Mouse (Mus musculus): ENCODE data around the gene Gm28043.
"Not testable (repeated sequence)": the region's sequence is repeated elsewhere in the genome, so short reads cannot be mapped to it uniquely, and the experiment has no call there.

Gm28043 gene

DNA sequence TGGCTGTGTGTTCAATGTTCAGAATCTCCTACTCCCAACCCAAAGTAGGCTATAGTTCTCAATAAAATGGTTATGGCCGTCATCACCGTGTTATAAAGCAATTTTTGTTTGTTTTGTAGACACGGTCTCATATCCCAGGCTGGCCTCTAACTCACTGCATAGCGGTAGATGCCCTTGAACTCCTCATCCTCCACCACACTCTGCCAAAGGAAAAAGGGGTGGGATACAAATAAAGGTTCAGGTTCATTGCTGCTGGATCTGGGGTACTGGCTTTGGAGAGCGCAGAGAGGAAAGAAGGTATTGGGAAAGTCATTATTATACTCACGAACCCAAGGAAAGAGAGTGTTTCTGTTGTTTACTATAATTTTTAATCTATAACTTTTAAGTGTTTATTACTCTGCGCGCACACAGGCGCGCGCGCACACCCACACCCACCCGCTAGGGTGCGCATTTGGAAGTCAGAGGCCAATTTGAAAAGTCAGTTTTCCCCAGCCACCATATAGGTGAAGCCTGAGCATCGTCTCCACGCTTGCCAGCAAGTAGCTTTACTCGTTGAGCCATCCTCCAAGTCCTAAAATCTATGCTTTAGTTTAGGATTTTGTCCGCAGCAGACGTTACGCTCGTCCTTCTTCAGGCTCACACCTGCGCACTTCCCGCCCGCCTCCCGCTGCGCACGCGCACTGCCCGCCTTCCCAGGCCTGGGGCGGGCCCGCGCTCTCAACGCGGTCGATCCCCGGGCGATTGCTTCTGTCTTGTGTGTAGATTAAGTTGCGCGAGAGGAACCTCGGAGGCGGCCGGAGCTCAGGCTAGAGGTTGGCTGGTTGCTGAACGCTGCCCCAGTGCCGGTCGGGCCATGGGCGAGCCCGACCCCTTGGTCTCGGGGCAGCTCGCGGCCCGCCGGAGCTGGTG lies at the start of gene Gm28043, which contains the start of gene Rnf8:
Gene Gm28043, plus strand, starts transcription at position 762 of the 909 bp plus-strand sequence.
Gene Rnf8, plus strand, starts transcription at position 676 of the 909 bp plus-strand sequence.
- DNase-seq (ENCODE audit: low spot score in 2 of 2) = peak; percentile 86 to 93

DNA sequence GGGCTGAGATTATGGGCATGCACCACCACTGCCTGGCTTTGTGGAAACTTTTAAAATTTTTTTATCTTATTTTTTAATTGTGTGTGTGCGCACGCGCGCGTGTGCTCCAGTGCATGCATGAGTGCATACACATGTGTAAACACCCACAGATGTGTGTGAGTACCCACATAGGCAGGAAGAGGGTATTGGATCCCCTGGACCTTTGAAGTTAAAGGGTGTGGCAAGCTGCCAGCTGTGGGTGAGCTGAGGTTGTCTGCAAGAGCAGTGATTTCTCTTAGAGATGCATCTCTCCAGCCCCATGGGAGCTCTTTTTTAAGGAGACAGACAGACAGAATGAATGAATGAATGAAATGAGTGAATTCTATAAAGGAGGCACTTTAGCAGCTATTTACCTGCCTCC lies 49.2 kb upstream of the Gm28043 start:
- no peak for DNase-seq (ENCODE audit: low spot score in 2 of 2)

DNA sequence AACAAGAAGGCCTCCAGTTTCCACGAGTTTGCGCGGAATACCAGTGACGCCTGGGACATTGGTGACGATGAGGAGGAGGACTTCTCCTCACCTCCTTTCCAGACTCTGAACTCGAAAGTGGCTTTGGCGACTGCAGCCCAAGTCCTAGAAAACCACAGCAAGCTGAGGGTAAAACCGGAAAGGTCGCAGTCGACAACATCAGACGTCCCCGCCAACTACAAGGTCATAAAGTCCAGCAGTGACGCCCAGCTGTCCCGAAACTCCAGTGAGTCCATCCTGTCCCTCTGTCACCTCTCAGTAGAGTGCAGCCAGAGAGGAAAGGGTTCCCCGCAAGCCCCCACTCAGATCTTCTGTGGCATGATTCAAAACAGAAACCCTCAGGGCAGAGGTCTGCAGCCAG lies 46.2 kb upstream of the Gm28043 start:
- no peak for DNase-seq (ENCODE audit: low spot score in 2 of 2)

DNA sequence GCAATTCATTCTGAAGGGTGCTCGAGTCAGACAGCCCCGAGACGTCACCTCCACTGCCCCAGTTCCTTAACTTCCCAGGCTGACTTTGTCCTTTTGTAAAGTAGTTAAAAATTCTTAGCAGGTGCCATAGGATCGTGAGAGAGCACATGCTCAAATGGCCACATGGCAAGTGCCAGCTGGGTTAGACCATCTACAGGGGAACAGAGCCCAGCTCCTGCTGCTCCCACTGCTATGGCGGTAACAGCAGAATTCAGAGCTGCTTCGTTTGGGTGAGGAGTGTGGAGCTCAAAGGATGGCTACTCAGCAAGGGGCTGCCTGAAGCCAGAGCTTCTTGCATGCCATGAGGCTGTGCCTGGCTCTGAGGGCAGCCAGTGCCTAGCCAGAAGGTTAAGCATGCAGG lies 44.8 kb upstream of the Gm28043 start:
- no peak for DNase-seq (ENCODE audit: low spot score in 2 of 2)

DNA sequence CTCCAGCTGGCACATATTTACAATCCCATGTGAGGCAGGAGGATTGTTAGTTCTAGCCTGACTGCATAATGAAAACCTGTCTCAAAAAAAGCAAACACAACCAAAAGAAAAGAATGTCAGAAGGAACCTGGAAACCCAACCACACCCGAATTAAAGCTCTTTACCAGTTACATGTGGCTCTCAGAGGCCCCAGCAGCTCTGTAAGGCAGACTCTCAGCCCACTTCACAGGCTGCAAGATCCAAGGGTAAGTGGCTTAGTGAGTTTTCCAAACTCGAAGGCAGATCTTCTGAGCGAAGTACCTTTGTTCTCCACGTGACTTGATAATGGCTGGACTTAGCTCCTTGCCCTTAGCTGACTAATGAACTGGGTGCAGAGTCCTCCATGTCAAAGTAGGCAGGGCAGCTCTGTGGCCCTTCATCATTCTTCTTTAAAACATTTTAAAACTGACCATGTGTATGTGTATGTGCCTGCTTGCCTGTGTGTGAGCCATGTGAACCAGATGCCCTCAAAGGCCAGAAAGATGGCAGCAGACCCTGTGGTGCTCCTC lies 35.0 kb upstream of the Gm28043 start:
- DNase-seq (ENCODE audit: low spot score in 2 of 2) = no peak

DNA sequence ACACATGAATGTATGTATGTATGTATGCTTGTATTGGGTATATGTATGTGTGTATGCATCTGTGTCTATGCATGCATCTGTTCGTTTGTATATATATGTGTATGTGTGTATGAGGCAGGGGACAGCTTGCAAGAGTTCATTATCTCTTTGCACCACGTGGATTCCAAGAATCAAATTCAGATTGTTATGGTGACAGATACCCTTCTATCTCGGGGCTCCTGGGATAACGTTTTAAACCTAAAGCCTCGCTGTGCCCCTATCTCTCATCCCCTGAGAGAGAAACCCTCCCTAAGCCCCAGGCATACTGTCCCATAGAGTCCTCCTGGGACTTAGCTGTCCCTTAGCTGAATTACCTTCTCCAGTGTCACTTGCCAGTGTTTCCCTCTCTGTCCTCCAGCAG lies 31.1 kb upstream of the Gm28043 start:
- no peak for DNase-seq (ENCODE audit: low spot score in 2 of 2)

GRCm38 (mm10) chr17:29584306-29584705 lies 30.4 kb upstream of the Gm28043 start:
- DNase-seq (ENCODE audit: low spot score in 2 of 2) = no peak

DNA sequence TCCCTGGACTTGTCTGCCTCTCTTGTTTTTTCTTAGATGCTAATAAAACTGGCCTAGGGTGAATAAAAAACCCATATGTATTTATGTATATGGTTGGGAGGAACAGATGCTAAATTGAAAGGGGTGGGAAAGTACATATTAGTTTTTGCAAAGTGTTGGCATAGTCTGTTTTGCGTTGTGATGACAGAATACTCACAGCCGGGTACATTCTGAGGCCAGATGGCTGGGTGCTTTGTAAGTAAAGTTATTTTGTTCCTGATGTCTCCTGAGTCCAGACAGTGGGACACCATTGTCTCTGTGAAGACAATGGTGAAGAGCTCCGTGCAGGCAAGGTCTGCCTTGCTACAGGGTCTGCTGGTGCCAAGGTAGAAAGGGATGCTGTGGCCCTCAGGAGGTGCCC lies 29.9 kb upstream of the Gm28043 start:
- no peak for DNase-seq (ENCODE audit: low spot score in 2 of 2)

GRCm38 (mm10) chr17:29585446-29585845 lies 29.2 kb upstream of the Gm28043 start:
- DNase-seq (ENCODE audit: low spot score in 2 of 2) = no peak

- DNase-seq (ENCODE audit: low spot score in 2 of 2) = no peak
Observed at GRCm38 (mm10) chr17:29586921-29587320, 27.8 kb upstream of the Gm28043 start.

- DNase-seq (ENCODE audit: low spot score in 2 of 2) = no peak
Observed at GRCm38 (mm10) chr17:29589221-29589898, 25.3 kb upstream of the Gm28043 start.

DNA sequence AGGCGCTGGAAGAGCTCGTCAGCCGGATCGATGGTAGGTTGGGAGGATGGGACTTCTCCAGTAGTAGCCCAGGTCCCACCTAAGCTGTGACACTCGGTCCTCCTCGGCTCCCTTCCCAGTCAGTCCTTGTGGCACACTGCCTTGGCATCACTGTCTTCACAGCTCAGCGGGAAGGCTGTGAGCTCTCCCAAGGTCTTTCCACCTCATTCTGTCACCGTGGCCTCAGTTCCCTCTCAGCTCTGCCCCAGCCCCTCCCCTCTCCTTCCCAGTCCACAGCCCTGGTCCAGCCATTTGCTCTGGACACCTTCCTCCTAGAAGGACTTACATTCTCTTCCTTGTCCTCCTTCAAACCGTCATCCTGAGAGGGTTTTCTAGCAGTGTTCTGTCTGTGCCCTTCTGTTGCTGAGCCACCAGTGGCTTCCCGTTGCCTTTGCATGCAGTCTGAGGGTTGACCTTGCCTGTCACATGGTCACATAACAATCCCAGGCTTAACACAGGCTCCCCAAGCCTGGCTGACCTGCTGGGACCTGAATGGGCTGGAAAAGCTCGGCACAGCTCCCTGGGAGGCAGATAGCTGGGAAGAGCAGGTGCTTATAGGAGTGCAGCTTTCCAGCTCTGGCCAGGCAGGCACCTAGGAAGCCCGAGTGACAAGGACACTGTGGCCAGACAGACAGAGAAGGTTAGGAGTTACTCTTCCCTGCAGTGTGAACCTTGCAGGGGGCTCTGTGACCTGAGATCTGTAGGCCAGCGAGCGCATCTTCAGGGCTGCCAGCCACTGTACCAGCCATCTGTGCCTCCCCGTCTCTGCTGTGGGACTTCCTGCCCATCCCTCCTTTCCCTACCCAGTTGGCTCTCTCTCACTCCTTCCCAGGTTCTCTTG lies 18.5 kb upstream of the Gm28043 start:
- no peak for DNase-seq (ENCODE audit: low spot score in 2 of 2)

- no peak for DNase-seq (ENCODE audit: low spot score in 2 of 2)
Observed at GRCm38 (mm10) chr17:29596771-29597132, 17.9 kb upstream of the Gm28043 start.

GRCm38 (mm10) chr17:29599051-29599450 lies 15.6 kb upstream of the Gm28043 start:
- no peak for DNase-seq (ENCODE audit: low spot score in 2 of 2)

GRCm38 (mm10) chr17:29599537-29599936 lies 15.1 kb upstream of the Gm28043 start:
- no peak for DNase-seq (ENCODE audit: low spot score in 2 of 2)

- DNase-seq (ENCODE audit: low spot score in 2 of 2) = no peak
Observed at GRCm38 (mm10) chr17:29601391-29601790, 13.3 kb upstream of the Gm28043 start.

- DNase-seq (ENCODE audit: low spot score in 2 of 2) = peak; percentile 33 to 80
Observed at GRCm38 (mm10) chr17:29603283-29603682, 11.4 kb upstream of the Gm28043 start.

GRCm38 (mm10) chr17:29613453-29613852 lies 1.2 kb upstream of the Gm28043 start:
- DNase-seq (ENCODE audit: low spot score in 2 of 2) = not testable (repeated sequence)

DNA sequence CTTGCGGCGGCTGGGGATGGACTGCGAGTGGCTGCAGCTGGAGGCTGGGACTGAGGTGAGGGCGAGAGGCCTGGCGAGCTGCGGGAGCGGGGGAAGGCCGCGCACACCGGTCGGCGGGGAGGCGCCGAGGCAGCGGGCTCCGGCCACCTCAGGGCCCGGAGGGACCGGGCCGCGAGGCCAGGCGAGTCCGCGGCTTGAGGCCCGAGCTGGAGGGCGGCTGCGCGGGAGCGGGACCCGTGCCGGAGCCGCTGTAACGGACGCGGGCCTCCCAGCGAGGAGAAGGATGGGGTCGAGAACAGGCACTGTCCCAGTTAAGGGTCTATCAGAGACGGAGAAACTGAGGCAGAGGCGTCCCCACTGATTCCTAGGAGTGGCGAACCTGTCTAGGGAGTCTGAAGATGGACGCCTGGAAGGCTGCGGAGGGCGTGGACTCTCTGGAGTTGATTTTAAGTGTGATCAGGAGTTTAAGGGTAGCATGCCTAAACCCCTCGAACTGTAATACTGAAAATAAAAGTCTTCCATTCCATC lies 412 bp downstream of the Gm28043 start:
- no peak for DNase-seq (ENCODE audit: low spot score in 2 of 2)

GRCm38 (mm10) chr17:29615616-29616015 lies 940 bp downstream of the Gm28043 start:
- no peak for DNase-seq (ENCODE audit: low spot score in 2 of 2)

DNA sequence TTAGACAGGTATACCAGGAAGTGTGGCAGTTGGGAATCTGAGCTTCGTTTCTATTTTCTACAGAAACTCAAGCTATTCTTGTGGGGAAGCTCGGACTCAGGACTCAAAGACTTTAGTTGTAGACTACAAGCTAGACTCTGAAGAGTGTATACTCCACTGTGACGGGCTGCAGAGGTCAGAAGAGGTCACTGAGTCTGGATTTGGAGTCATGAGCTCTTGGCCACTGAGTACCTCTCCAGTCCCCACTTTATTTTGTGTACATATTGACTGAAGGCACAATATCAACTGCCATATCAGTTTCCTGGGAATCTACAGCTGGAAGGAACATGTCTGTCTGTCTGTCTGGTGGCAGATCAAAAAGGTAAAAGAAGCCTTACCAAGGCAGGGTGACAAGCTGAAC lies 4.6 kb downstream of the Gm28043 start:
- no peak for DNase-seq (ENCODE audit: low spot score in 2 of 2)
